Mouse (Mus musculus) MN1 (cell line): ENCODE results near the gene Kif1c.

Experiments used
- DNase-seq: peaks from one replicate; pipeline ENCODE4 v3.0.0-alpha.2; 2016; ENCODE audit warnings: low spot score

The Kif1c gene

GRCm38 (mm10) chr11:70667271-70668150 lies 32.8 kb upstream of the Kif1c start:
- no peak for DNase-seq

- no peak for DNase-seq
Observed at GRCm38 (mm10) chr11:70668335-70668770, 32.0 kb upstream of the Kif1c start.

GRCm38 (mm10) chr11:70668771-70669505 lies 31.4 kb upstream of the Kif1c start, which contains the start of gene Spag7:
Gene Spag7, minus strand, starts transcription at chr11:70669416.
- peak; percentile 98 for DNase-seq

GRCm38 (mm10) chr11:70669582-70670345 lies 30.6 kb upstream of the Kif1c start:
- DNase-seq = peak; percentile 81

GRCm38 (mm10) chr11:70670483-70670882 lies 29.9 kb upstream of the Kif1c start:
- no peak for DNase-seq

- DNase-seq = no peak
Observed at GRCm38 (mm10) chr11:70671333-70672047, 28.9 kb upstream of the Kif1c start.

GRCm38 (mm10) chr11:70674014-70674413 lies 26.3 kb upstream of the Kif1c start:
- no peak for DNase-seq

- DNase-seq = no peak
Observed at GRCm38 (mm10) chr11:70674501-70674900, 25.8 kb upstream of the Kif1c start.

GRCm38 (mm10) chr11:70678092-70678491 lies 22.3 kb upstream of the Kif1c start:
- no peak for DNase-seq

GRCm38 (mm10) chr11:70678576-70678975 lies 21.8 kb upstream of the Kif1c start:
- no peak for DNase-seq

- no peak for DNase-seq
Observed at GRCm38 (mm10) chr11:70679361-70679760, 21.0 kb upstream of the Kif1c start.

GRCm38 (mm10) chr11:70679894-70680293 lies 20.5 kb upstream of the Kif1c start:
- DNase-seq = no peak

- DNase-seq = no peak
Observed at GRCm38 (mm10) chr11:70681170-70681569, 19.2 kb upstream of the Kif1c start.

GRCm38 (mm10) chr11:70681897-70682581 lies 18.3 kb upstream of the Kif1c start:
- peak; percentile 54 for DNase-seq

- no peak for DNase-seq
Observed at GRCm38 (mm10) chr11:70683640-70684039, 16.7 kb upstream of the Kif1c start.

- peak; percentile 42 for DNase-seq
Observed at GRCm38 (mm10) chr11:70686901-70687566, 13.3 kb upstream of the Kif1c start.

- DNase-seq = peak; percentile 76
Observed at GRCm38 (mm10) chr11:70687601-70688199, 12.6 kb upstream of the Kif1c start, which contains the start of gene Camta2. Gene Camta2, minus strand, starts transcription at chr11:70688105.

- DNase-seq = peak; percentile 28
Observed at GRCm38 (mm10) chr11:70688372-70688771, 12.0 kb upstream of the Kif1c start.

GRCm38 (mm10) chr11:70689578-70689977 lies 10.8 kb upstream of the Kif1c start:
- DNase-seq = no peak

GRCm38 (mm10) chr11:70693504-70693903 lies 6.8 kb upstream of the Kif1c start:
- DNase-seq = no peak
